Mouse (Mus musculus) embryonic facial prominence, embryonic 14.5 days (tissue): ENCODE results near the gene 1810030O07Rik. TPM values are rescaled to one million over a fixed set of nuclear protein-coding genes. Genes with fewer than 3 reads are reported as not detected.

Experiments
- ATAC-seq: fragments of 200-750 bp; cut with Nextera tagmentation; 2 replicates; pipeline ENCODE4 v1.8.0; 2017; ENCODE audit warnings: low read depth, moderate number of reproducible peaks, moderate TSS enrichment
- DNase-seq: peaks from one replicate; pipeline ENCODE4 v3.0.0-alpha.2; 2015; ENCODE audit warnings: low spot score
- H3K27ac ChIP-seq: fragments of 300-500 bp; sonication (generic); replicated peaks from 2 replicates; pipeline ENCODE4 v1.5.1; 2014; ENCODE audit warnings: low read depth, mild to moderate bottlenecking, low read length, moderate library complexity
- H3K27me3 ChIP-seq: fragments of 300-500 bp; sonication (generic); replicated peaks from 2 replicates; pipeline ENCODE4 v1.6.1; 2014; ENCODE audit warnings: low read length; ENCODE audit not compliant: control insufficient read depth, insufficient read depth
- H3K36me3 ChIP-seq: fragments of 300-500 bp; sonication (generic); 2 replicates; pipeline ENCODE4 v1.6.1; 2014; ENCODE audit warnings: low read length, mixed read lengths; ENCODE audit not compliant: control insufficient read depth, insufficient read depth
- H3K4me1 ChIP-seq: fragments of 300-500 bp; sonication (generic); 2 replicates; pipeline ENCODE4 v1.6.1; 2014; ENCODE audit warnings: antibody characterized with exemption, low read length; ENCODE audit not compliant: control insufficient read depth, insufficient read depth
- H3K4me2 ChIP-seq: fragments of 300-500 bp; sonication (generic); 2 replicates; pipeline ENCODE4 v1.6.1; 2014; ENCODE audit warnings: low read depth, mild to moderate bottlenecking, low read length, moderate library complexity, mixed read lengths
- H3K4me3 ChIP-seq: fragments of 300-500 bp; sonication (generic); 2 replicates; pipeline ENCODE4 v1.5.1; 2014; ENCODE audit warnings: low read depth, mild to moderate bottlenecking, low read length
- H3K9ac ChIP-seq: fragments of 300-500 bp; sonication (generic); 2 replicates; pipeline ENCODE4 v1.6.1; 2014; ENCODE audit warnings: low read depth, mild to moderate bottlenecking, low read length, moderate library complexity, mixed read lengths
- H3K9me3 ChIP-seq: fragments of 300-500 bp; sonication (generic); 2 replicates; pipeline ENCODE4 v1.6.1; 2016; ENCODE audit warnings: low read length; ENCODE audit not compliant: control insufficient read depth
- WGBS: fragments of 180-500 bp; shearing (Covaris S2); extraction: QIAGEN DNeasy Blood & Tissue Kit; methylation state at CpG from one replicate; pipeline ENCODE4 v1.1.7; 2014; 5-methylcytosine and 5-hydroxymethylcytosine counted together
- polyA plus RNA-seq: library from polyadenylated mRNA; unstranded; fragments of >200 nt; fragmentation: Nextera tagmentation; extraction: Ambion mirVana; gene quantifications from 2 replicates; pipeline ENCODE4 v1.2.1, GENCODE M21; 2014

1810030O07Rik gene
- polyA plus RNA-seq: 32.6 and 36.5 TPM in 2 replicates

GRCm38 (mm10) chrX:12673054-12673775, at the start of gene 1810030O07Rik:
Gene 1810030O07Rik (minus strand): TSS chrX:12673668.
- DNase-seq (peak; percentile 96), ATAC-seq (peak; percentile 100)
- Histone ChIP-seq H3K9me3 (no peaks in the 10 kb centered on the region), H3K27me3 (0 out of 2 replicates have a peak, but pooled peaks cover 5% of the 10 kb centered on the region), H3K9ac (peak within 1 kb of the TSS; percentile 78), H3K4me3 (peak within 1 kb of the TSS; percentile 62), H3K4me1 (no peaks in the 10 kb centered on the region), H3K36me3 (peaks cover 10% of the 10 kb centered on the region; the same call in 1 of the 2 replicates), H3K4me2 (peak within 1 kb of the TSS; percentile 51), H3K27ac (peak within 1 kb of the TSS; percentile 78)
- 11% methylated on average over 33 of the region's 42 CpGs for WGBS

GRCm38 (mm10) chrX:12716036-12716435, 42.6 kb upstream of the 1810030O07Rik start:
- DNase-seq: no peak
- no peaks in the 10 kb centered on the region for H3K27me3 ChIP-seq
- no peak for ATAC-seq
- peaks cover 24% of the 10 kb centered on the region for H3K36me3 ChIP-seq
- no peaks in the 10 kb centered on the region for H3K4me1 ChIP-seq
- H3K9me3 ChIP-seq: no peaks in the 10 kb centered on the region
- no peak overlapping the region for H3K4me3 ChIP-seq
- H3K27ac ChIP-seq: no peak overlapping the region
- 84% methylated on average over 4 of the region's 4 CpGs for WGBS
- no peak overlapping the region for H3K4me2 ChIP-seq
- no peak overlapping the region for H3K9ac ChIP-seq

- ATAC-seq (no peak), DNase-seq (no peak)
- Histone ChIP-seq H3K4me2 (no peak overlapping the region), H3K4me1 (no peaks in the 10 kb centered on the region), H3K9ac (no peak overlapping the region), H3K4me3 (no peak overlapping the region), H3K27ac (no peak overlapping the region), H3K36me3 (peaks cover 30% of the 10 kb centered on the region), H3K9me3 (no peaks in the 10 kb centered on the region), H3K27me3 (no peaks in the 10 kb centered on the region)
- WGBS: 90% methylated on average over 7 of the region's 7 CpGs
These were observed 40.3 kb upstream of the 1810030O07Rik start for GRCm38 (mm10) chrX:12713796-12714195.

GRCm38 (mm10) chrX:12686910-12687309, 13.4 kb upstream of the 1810030O07Rik start:
- H3K4me2 ChIP-seq: no peak overlapping the region
- no peak overlapping the region for H3K4me3 ChIP-seq
- 56% methylated on average over 8 of the region's 8 CpGs for WGBS
- H3K27ac ChIP-seq: no peak overlapping the region
- H3K9me3 ChIP-seq: no peaks in the 10 kb centered on the region
- H3K4me1 ChIP-seq: no peaks in the 10 kb centered on the region
- H3K36me3 ChIP-seq: peaks cover 10% of the 10 kb centered on the region; the same call in 1 of the 2 replicates
- DNase-seq: peak; percentile 4
- no peak overlapping the region for H3K9ac ChIP-seq
- no peak for ATAC-seq
- no peaks in the 10 kb centered on the region for H3K27me3 ChIP-seq

- H3K27me3 ChIP-seq: 0 out of 2 replicates have a peak, but pooled peaks cover under 1% of the 10 kb centered on the region
- no peak for ATAC-seq
- H3K4me2 ChIP-seq: no peak overlapping the region
These were observed 12.6 kb upstream of the 1810030O07Rik start for GRCm38 (mm10) chrX:12686071-12686470.

GRCm38 (mm10) chrX:12677396-12677795, 3.9 kb upstream of the 1810030O07Rik start:
- no peaks in the 10 kb centered on the region for H3K9me3 ChIP-seq
- ATAC-seq (no peak), DNase-seq (peak; percentile 72)
- peaks cover 5% of the 10 kb centered on the region; the same call in 1 of the 2 replicates for H3K36me3 ChIP-seq
- no peaks in the 10 kb centered on the region for H3K4me1 ChIP-seq
- H3K9ac ChIP-seq: no peak overlapping the region
- no peak overlapping the region for H3K4me2 ChIP-seq
- 24% methylated on average over 6 of the region's 6 CpGs for WGBS
- no peak overlapping the region for H3K27ac ChIP-seq
- H3K4me3 ChIP-seq: no peak overlapping the region
- 0 out of 2 replicates have a peak, but pooled peaks cover 8% of the 10 kb centered on the region for H3K27me3 ChIP-seq

More at GRCm38 (mm10) chrX:12686071-12686470, 12.6 kb upstream of the 1810030O07Rik start:
- Histone ChIP-seq H3K9me3 (no peaks in the 10 kb centered on the region), H3K36me3 (peaks cover 10% of the 10 kb centered on the region; the same call in 1 of the 2 replicates), H3K4me1 (no peaks in the 10 kb centered on the region), H3K9ac (no peak overlapping the region), H3K27ac (no peak overlapping the region), H3K4me3 (no peak overlapping the region)
- no peak for DNase-seq

GRCm38 (mm10) chrX:12653879-12654278, 19.6 kb downstream of the 1810030O07Rik start:
- Histone ChIP-seq H3K4me1 (no peaks in the 10 kb centered on the region), H3K9me3 (no peaks in the 10 kb centered on the region), H3K4me3 (no peak overlapping the region), H3K9ac (no peak overlapping the region), H3K4me2 (no peak overlapping the region), H3K36me3 (peaks cover 18% of the 10 kb centered on the region; the same call in 1 of the 2 replicates), H3K27me3 (no peaks in the 10 kb centered on the region), H3K27ac (no peak overlapping the region)
- ATAC-seq (no peak), DNase-seq (no peak)
- WGBS: 86% methylated on average over 2 of the region's 2 CpGs

GRCm38 (mm10) chrX:12651906-12652305, 21.6 kb downstream of the 1810030O07Rik start:
- Histone ChIP-seq H3K4me3 (no peak overlapping the region), H3K4me2 (no peak overlapping the region), H3K9me3 (no peaks in the 10 kb centered on the region), H3K36me3 (peaks cover 10% of the 10 kb centered on the region; the same call in 1 of the 2 replicates), H3K4me1 (no peaks in the 10 kb centered on the region), H3K27me3 (no peaks in the 10 kb centered on the region), H3K9ac (no peak overlapping the region), H3K27ac (no peak overlapping the region)
- WGBS: 89% methylated on average over 16 of the region's 16 CpGs
- no peak for ATAC-seq
- DNase-seq: no peak
